Mouse (Mus musculus) layer of hippocampus, adult 18-20 months (tissue): ENCODE results near the gene Olfr354. TPM values are rescaled to one million over a fixed set of nuclear protein-coding genes. Genes with fewer than 3 reads are reported as not detected.

Experiments used
- DNase-seq, 2 experiments: peaks; one replicate each; pipeline ENCODE4 v3.0.0; 2022; ENCODE audit warnings: low spot score in 2 of 2
- long read RNA-seq: library from polyadenylated mRNA; stranded (forward); transcript quantifications from one replicate; pipeline ENCODE4 v2.0.0, GENCODE M21; 2021
- total RNA-seq, 2 experiments: library from RNA; stranded (reverse); gene quantifications; 2 replicates each; pipeline ENCODE4 v1.2.3; 2021

Olfr354 gene
- total RNA-seq = not detected
- long read RNA-seq = 0 reads

- no peak for DNase-seq
These were observed at the start of gene Olfr354 for GRCm38 (mm10) chr2:36905380-36905779. Gene Olfr354 (plus strand): TSS chr2:36905680.

DNA sequence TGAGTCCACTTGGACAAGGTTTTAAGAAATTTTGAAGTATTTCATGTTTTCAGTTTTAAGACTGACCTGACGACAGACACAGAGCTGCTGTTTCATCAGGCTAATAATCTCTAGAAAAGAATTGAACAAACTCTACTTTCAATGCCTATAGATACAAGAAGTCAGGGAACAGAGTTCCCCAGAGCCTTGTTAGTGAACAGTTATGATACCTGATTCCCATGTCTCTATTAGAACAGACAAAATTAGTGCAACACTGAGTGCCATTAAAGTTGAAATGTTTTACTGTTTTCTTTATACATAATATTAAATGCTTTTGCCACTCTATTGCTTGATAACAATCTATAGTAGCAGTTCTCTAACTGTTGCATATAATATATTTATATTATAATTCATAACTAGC lies 42.9 kb upstream of the Olfr354 start, which contains the start of gene Olfr351:
Olfr351 (minus strand) TSS at position 101 of the 400 bp plus-strand sequence.
- DNase-seq = no peak

GRCm38 (mm10) chr2:36868160-36868559 lies 37.3 kb upstream of the Olfr354 start, which contains the start of gene Olfr352:
Gene Olfr352 (plus strand): TSS chr2:36868460.
- no peak for DNase-seq

DNA sequence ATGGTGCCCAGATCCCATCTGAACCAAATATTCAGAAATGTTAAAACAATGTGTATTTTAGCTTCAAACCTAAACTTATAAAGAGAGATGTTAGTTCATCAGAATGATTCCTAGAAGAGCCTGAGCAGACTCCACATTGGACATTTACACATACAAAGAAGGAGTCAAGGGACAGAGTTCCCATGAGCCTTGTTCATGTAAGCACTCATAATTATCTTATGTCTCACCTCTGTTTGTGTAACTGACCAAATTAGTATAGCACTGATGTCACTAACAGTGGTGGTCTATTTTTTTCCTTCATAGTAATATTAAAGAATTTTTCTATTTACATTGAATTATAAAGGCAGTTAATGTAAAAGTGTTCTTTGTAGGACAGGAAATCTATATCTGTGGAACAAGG lies 12.6 kb upstream of the Olfr354 start, which contains the start of gene Olfr353:
Olfr353 (minus strand) TSS at position 101 of the 400 bp plus-strand sequence.
- no peak for DNase-seq

DNA sequence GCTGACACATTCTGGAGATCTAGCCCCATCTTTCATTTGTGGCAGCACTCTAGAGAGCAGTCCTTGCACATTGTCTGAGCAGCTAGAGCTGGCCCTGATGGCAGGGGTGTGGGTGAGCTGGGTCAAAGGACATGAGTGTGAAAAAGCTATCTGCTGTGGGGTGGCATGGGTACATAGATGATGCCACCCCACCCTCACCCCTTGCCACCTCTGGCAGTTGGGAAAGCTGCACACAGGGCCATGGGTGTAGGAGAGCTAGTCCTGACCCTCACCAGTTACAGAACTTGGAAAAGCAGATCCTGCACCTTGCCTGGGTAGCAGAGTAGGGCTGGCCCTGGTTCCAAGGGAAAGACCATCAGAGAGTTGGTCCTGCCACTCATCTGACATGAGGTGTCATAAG lies 8.4 kb upstream of the Olfr354 start:
- no peak for DNase-seq

DNA sequence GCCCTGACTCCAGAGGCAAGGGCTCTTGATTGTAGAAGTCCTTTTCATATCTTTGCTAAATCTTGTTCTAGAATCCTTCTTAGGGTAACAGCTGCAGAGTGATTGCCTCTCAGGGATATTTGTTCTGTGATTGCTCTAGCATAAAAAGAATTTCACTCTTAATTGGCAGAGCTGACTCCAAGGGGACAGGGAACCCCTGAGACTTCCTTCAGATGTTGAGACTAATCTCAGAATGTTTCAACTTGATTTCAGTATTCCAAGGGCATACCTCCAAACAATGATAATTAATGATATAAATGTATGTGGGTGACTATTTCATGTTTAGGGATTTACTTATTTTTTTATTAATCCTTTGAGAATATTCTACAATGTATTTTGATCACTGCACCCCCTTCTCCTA lies 23.3 kb downstream of the Olfr354 start, which contains the start of gene Olfr355:
Olfr355 (minus strand) TSS at position 101 of the 400 bp plus-strand sequence.
- no peak for DNase-seq

DNA sequence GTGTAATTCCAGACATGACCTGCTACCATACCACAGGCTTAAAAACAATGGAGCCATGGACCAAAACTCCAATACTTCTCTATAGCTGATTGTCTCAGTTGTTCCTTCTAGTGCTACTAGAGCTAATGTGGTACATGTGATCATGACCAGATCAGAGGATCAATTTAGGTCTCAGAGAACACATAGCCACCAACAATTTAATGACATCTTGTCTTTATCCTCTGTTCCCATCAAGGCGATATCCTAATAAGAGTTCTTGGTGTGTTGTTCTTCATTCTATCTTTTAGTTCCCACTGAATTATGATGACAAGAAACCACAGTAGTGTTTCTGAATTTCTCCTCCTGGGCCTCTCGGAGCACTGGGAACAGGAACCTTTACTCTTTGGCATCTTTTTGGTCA lies 31.3 kb downstream of the Olfr354 start, which contains the start of gene Olfr356:
Olfr356 (plus strand) TSS at position 301 of the 400 bp plus-strand sequence.
- DNase-seq = no peak

Other genes starting within 250 kb of the Olfr354 start
- gene Olfr346, start 219.9 kb upstream of the Olfr354 start, total RNA-seq = not detected
- gene Olfr347, start 173.8 kb upstream of the Olfr354 start, total RNA-seq = not detected
- gene Olfr348, start 121.4 kb upstream of the Olfr354 start, total RNA-seq = not detected
- gene Olfr50, start 115.1 kb upstream of the Olfr354 start, total RNA-seq = not detected
- not detected for gene Olfr3, start 88.6 kb upstream of the Olfr354 start, total RNA-seq
- not detected for gene Olfr350, start 59.4 kb upstream of the Olfr354 start, total RNA-seq
- not detected for gene Olfr351, start 43.0 kb upstream of the Olfr354 start, total RNA-seq
- not detected for gene Olfr352, start 37.2 kb upstream of the Olfr354 start, total RNA-seq
- not detected for gene Olfr353, start 12.7 kb upstream of the Olfr354 start, total RNA-seq
- gene Olfr355, start 23.2 kb downstream of the Olfr354 start, total RNA-seq = not detected
- gene Olfr356, start 31.4 kb downstream of the Olfr354 start, total RNA-seq = not detected
- gene Olfr357, start 88.1 kb downstream of the Olfr354 start, total RNA-seq = not detected
- gene Olfr358, start 103.7 kb downstream of the Olfr354 start, total RNA-seq = not detected
- gene Olfr360, start 160.1 kb downstream of the Olfr354 start, total RNA-seq = not detected
- gene Olfr361, start 183.6 kb downstream of the Olfr354 start, total RNA-seq = not detected
- not detected for gene Olfr362, start 212.2 kb downstream of the Olfr354 start, total RNA-seq
- gene Olfr364-ps1, start 233.6 kb downstream of the Olfr354 start, total RNA-seq = not detected